Mouse (Mus musculus) heart, adult 2 months (tissue): ENCODE data around the gene Mest.

Source experiments
- CTCF ChIP-seq: fragments of 200-600 bp; IDR thresholded peaks from 2 replicates; pipeline ENCODE4 v1.8.1; 2022; ENCODE audit warnings: antibody characterized with exemption, mild to moderate bottlenecking, moderate library complexity
- EP300 ChIP-seq: fragments of 200-500 bp; IDR thresholded peaks from 2 replicates; pipeline ENCODE4 v1.6.1; 2011; ENCODE audit warnings: low read depth, low read length, control low read depth; ENCODE audit not compliant: insufficient read depth
- POLR2A ChIP-seq: fragments of 200-500 bp; IDR thresholded peaks from 2 replicates; pipeline ENCODE4 v1.6.1; 2011; ENCODE audit warnings: mild to moderate bottlenecking, low read depth, low read length, control low read depth; ENCODE audit not compliant: insufficient read depth

DNA sequence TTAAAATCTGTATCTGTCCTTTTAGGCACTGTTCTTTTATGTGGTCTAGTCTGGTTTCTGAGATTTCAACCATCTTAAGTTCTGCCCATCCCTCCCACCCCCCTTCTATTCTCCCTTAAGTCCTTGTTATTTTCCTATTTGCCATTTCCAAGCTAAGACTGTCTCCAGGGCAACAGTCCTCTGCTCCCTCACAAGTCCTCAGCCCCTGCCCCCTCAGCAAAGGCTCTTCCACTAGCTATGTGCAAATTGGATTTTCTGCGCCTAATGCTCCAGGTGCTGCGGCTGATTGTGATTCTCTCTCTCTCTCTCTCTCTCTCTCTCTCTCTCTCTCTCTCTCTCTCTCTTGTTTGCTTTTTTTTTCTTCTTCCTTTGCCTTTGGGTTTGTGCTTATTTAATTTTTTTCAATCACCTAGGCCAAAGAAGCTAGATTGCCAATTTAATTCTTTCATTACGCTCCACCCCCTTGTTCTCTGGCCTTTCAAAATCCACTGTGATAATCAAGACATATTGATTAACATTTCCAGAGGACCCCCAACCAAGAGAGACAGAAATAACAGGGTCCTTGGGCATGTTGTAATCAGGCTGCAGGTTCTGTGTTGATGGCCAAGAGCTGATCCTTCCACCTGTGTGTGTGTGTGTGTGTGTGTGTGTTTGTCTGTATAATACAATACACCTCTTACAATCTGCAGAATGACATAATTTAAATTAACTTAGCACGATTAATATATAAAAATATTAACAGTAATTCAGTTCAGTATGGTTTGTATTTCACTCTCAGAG lies 772 bp upstream of the Mest start:
- TF ChIP-seq CTCF, result no peak
- no peak for TF ChIP-seq POLR2A
- TF ChIP-seq EP300, result no peak
